In genomic region chr8:46850258-46850897, GRCm38 (mm10) we compare ENCODE assay signal across 16 mouse cellular contexts.
A peak's percentile ranks its signal among the peaks of the same experiment; 100 is the strongest.
DNase-seq lines count a peak whose midpoint lies in the region; ATAC-seq and TF ChIP-seq lines count a peak whose summit lies in the region.
"Had no signal": no experiment of that assay in that cellular context is flagged by ENCODE, and none has a peak within 500 bp of the region (broad histone marks: within the 10 kb centered on the region; RNA-seq: fewer than 3 reads in every experiment).

No protein-coding gene starts in this region.

- peaks cover 22% of the 10 kb centered on the region for H3K36me3 ChIP-seq in kidney, embryonic 15.5 days
- H3K36me3 ChIP-seq in kidney, embryonic 16.5 days (ENCODE audit: insufficient read depth, low read length) = peaks cover 16% of the 10 kb centered on the region
- peaks cover 18% of the 10 kb centered on the region for H3K36me3 ChIP-seq in liver, embryonic 13.5 days
- peaks cover 16% of the 10 kb centered on the region; the same call in 1 of the 2 replicates for H3K36me3 ChIP-seq in hindbrain, embryonic 12.5 days
- H3K36me3 ChIP-seq in hindbrain, embryonic 13.5 days = peaks cover 16% of the 10 kb centered on the region

- ATAC-seq in kidney, embryonic 15.5 days (replicated peaks; ENCODE audit: low FRiP score) = no peak
- ATAC-seq in kidney, embryonic 16.5 days (ENCODE audit: low FRiP score, low TSS enrichment) = no peak
- ATAC-seq in liver, embryonic 13.5 days (ENCODE audit: low read depth) = no peak
- ATAC-seq in hindbrain, embryonic 12.5 days (ENCODE audit: low FRiP score) = no peak
- ATAC-seq in hindbrain, embryonic 13.5 days (ENCODE audit: low FRiP score) = no peak

- no peak for TF ChIP-seq POLR2A in bone marrow, adult 2 months (IDR thresholded peaks at IDR 0.05; ENCODE audit: borderline replicate concordance, control insufficient read depth, low read depth, low read length)

- H3K9me3 ChIP-seq in kidney, embryonic 15.5 days (replicated peaks) = no peaks in the 10 kb centered on the region
- H3K9me3 ChIP-seq in kidney, embryonic 16.5 days (ENCODE audit: low read length) = no peaks in the 10 kb centered on the region
- H3K9me3 ChIP-seq in liver, embryonic 13.5 days (replicated peaks) = no peaks in the 10 kb centered on the region
- H3K9me3 ChIP-seq in hindbrain, embryonic 12.5 days (replicated peaks) = no peaks in the 10 kb centered on the region
- no peaks in the 10 kb centered on the region for H3K9me3 ChIP-seq in hindbrain, embryonic 13.5 days
- H3K9me3 ChIP-seq: limb, embryonic 13.5 days; neural tube, embryonic 13.5 days had no signal

- 83% methylated on average over 6 of the region's 6 CpGs for WGBS in kidney, embryonic 15.5 days
- 84% methylated on average over 6 of the region's 6 CpGs for WGBS in kidney, embryonic 16.5 days
- WGBS in bone marrow, adult 2 months = 23% methylated on average over 6 of the region's 6 CpGs
- 27% methylated on average over 6 of the region's 6 CpGs for WGBS in liver, embryonic 13.5 days (ENCODE audit: insufficient replicate concordance)
- 92% methylated on average over 6 of the region's 6 CpGs for WGBS in hindbrain, embryonic 12.5 days
- 90% methylated on average over 6 of the region's 6 CpGs for WGBS in hindbrain, embryonic 13.5 days

- H3K27me3 ChIP-seq in kidney, embryonic 15.5 days = no peaks in the 10 kb centered on the region
- no peaks in the 10 kb centered on the region for H3K27me3 ChIP-seq in kidney, embryonic 16.5 days (ENCODE audit: insufficient read depth, low read length)
- no peaks in the 10 kb centered on the region for H3K27me3 ChIP-seq in liver, embryonic 13.5 days
- no peaks in the 10 kb centered on the region for H3K27me3 ChIP-seq in hindbrain, embryonic 12.5 days
- no peaks in the 10 kb centered on the region for H3K27me3 ChIP-seq in hindbrain, embryonic 13.5 days
- H3K27me3 ChIP-seq: limb, embryonic 13.5 days; neural tube, embryonic 13.5 days had no signal

- H3K4me2 ChIP-seq in kidney, embryonic 15.5 days = no peak overlapping the region
- no peak overlapping the region for H3K4me2 ChIP-seq in kidney, embryonic 16.5 days (replicated peaks; ENCODE audit: low read depth, low read length)
- no peak overlapping the region for H3K4me2 ChIP-seq in liver, embryonic 13.5 days
- no peak overlapping the region for H3K4me2 ChIP-seq in hindbrain, embryonic 12.5 days (replicated peaks)
- H3K4me2 ChIP-seq in hindbrain, embryonic 13.5 days = no peak overlapping the region
- H3K4me2 ChIP-seq: hindbrain, embryonic 14.5 days; limb, embryonic 13.5 days; neural tube, embryonic 13.5 days had no signal

- DNase-seq in B cell, adult 2 months = peak; percentile 37 to 38
- DNase-seq in liver, embryonic 13.5 days = no peak
- no peak for DNase-seq in T-cell, adult 2 months (ENCODE audit: low spot score)
- DNase-seq: adrenal gland, adult 8-10 months; cerebellum, adult 18-20 months; kidney, postnatal 4 days; right cerebral cortex, postnatal 25 days; thymus, postnatal 14 days had no signal

- 0 out of 2 replicates have a peak overlapping the region, but pooled peaks have one; percentile 28 for H3K27ac ChIP-seq in kidney, embryonic 15.5 days
- no peak overlapping the region for H3K27ac ChIP-seq in kidney, embryonic 16.5 days (ENCODE audit: low read length)
- H3K27ac ChIP-seq in bone marrow, adult 2 months (ENCODE audit: control insufficient read depth, insufficient read depth, low read depth, low read length, poor library complexity) = peak overlapping the region; percentile 65
- peak overlapping the region; percentile 34; the same call in 1 of the 2 replicates for H3K27ac ChIP-seq in liver, embryonic 13.5 days
- H3K27ac ChIP-seq in hindbrain, embryonic 12.5 days = no peak overlapping the region
- H3K27ac ChIP-seq in hindbrain, embryonic 13.5 days = no peak overlapping the region
- H3K27ac ChIP-seq: hindbrain, embryonic 14.5 days; limb, embryonic 13.5 days had no signal

- no peak overlapping the region for H3K4me3 ChIP-seq in kidney, embryonic 15.5 days (replicated peaks)
- H3K4me3 ChIP-seq in kidney, embryonic 16.5 days (ENCODE audit: low read length) = no peak overlapping the region
- H3K4me3 ChIP-seq in bone marrow, adult 2 months (replicated peaks; ENCODE audit: control insufficient read depth, low read depth, low read length) = no peak overlapping the region
- no peak overlapping the region for H3K4me3 ChIP-seq in liver, embryonic 13.5 days (replicated peaks)
- no peak overlapping the region for H3K4me3 ChIP-seq in hindbrain, embryonic 12.5 days
- no peak overlapping the region for H3K4me3 ChIP-seq in hindbrain, embryonic 13.5 days
- H3K4me3 ChIP-seq: limb, embryonic 13.5 days; neural tube, embryonic 13.5 days had no signal

- no peak overlapping the region for H3K9ac ChIP-seq in kidney, embryonic 15.5 days
- H3K9ac ChIP-seq in kidney, embryonic 16.5 days (replicated peaks; ENCODE audit: low read length) = no peak overlapping the region
- no peak overlapping the region for H3K9ac ChIP-seq in liver, embryonic 13.5 days
- H3K9ac ChIP-seq in hindbrain, embryonic 12.5 days = no peak overlapping the region
- H3K9ac ChIP-seq in hindbrain, embryonic 13.5 days = no peak overlapping the region
- H3K9ac ChIP-seq: hindbrain, embryonic 14.5 days; limb, embryonic 13.5 days; neural tube, embryonic 13.5 days had no signal

- TF ChIP-seq CTCF in bone marrow, adult 2 months (IDR thresholded peaks at IDR 0.05; ENCODE audit: control insufficient read depth, insufficient read depth, low read length) = no peak

- peaks cover 22% of the 10 kb centered on the region for H3K4me1 ChIP-seq in kidney, embryonic 15.5 days
- H3K4me1 ChIP-seq in kidney, embryonic 16.5 days (ENCODE audit: insufficient read depth, low read length) = peaks cover 42% of the 10 kb centered on the region
- H3K4me1 ChIP-seq in bone marrow, adult 2 months (ENCODE audit: control insufficient read depth, insufficient read depth, low read length) = peaks cover 15% of the 10 kb centered on the region
- peaks cover 41% of the 10 kb centered on the region for H3K4me1 ChIP-seq in liver, embryonic 13.5 days (replicated peaks)
- no peaks in the 10 kb centered on the region for H3K4me1 ChIP-seq in hindbrain, embryonic 12.5 days
- no peaks in the 10 kb centered on the region for H3K4me1 ChIP-seq in hindbrain, embryonic 13.5 days (replicated peaks)

Comparison
In these comparisons a context has a peak if more than half of its experiments do, and no peak if none do; other contexts are left out.
1. H3K27ac ChIP-seq: peak in kidney, embryonic 15.5 days (single experiment), bone marrow, adult 2 months (single experiment) and liver, embryonic 13.5 days (single experiment); none in kidney, embryonic 16.5 days (single experiment), hindbrain, embryonic 12.5 days (single experiment) and hindbrain, embryonic 13.5 days (single experiment).
2. DNase-seq: peak in B cell, adult 2 months (2 of 2); none in liver, embryonic 13.5 days (single experiment) and T-cell, adult 2 months (single experiment).